Mouse (Mus musculus) cerebellum, postnatal 10 days (tissue): ENCODE results near the gene Unc5c.

Experiments used
- DNase-seq, 2 experiments: peaks; one replicate each; pipeline ENCODE4 v3.0.0; 2021; ENCODE audit warnings: mixed read lengths in 2 of 2

The Unc5c gene

GRCm38 (mm10) chr3:141511253-141512038, 46.4 kb downstream of the Unc5c start:
- DNase-seq = no peak

- DNase-seq = no peak
Observed at GRCm38 (mm10) chr3:141528751-141529150, 63.7 kb downstream of the Unc5c start.

- no peak for DNase-seq
Observed at GRCm38 (mm10) chr3:141529599-141529998, 64.6 kb downstream of the Unc5c start.

GRCm38 (mm10) chr3:141533861-141534260, 68.8 kb downstream of the Unc5c start:
- DNase-seq = no peak

GRCm38 (mm10) chr3:141536857-141537256, 71.8 kb downstream of the Unc5c start:
- DNase-seq = no peak

- DNase-seq = no peak
Observed at GRCm38 (mm10) chr3:141538120-141538519, 73.1 kb downstream of the Unc5c start.

- DNase-seq = peak in 1 of 2 experiments; percentile 12
Observed at GRCm38 (mm10) chr3:141540749-141541148, 75.7 kb downstream of the Unc5c start.

GRCm38 (mm10) chr3:141547341-141547814, 82.4 kb downstream of the Unc5c start:
- no peak for DNase-seq

- DNase-seq = peak; percentile 28 to 61
Observed at GRCm38 (mm10) chr3:141549661-141550060, 84.6 kb downstream of the Unc5c start.

GRCm38 (mm10) chr3:141552960-141553359, 87.9 kb downstream of the Unc5c start:
- no peak for DNase-seq

GRCm38 (mm10) chr3:141557072-141557471, 92.1 kb downstream of the Unc5c start:
- no peak for DNase-seq

GRCm38 (mm10) chr3:141575076-141575688, 110.2 kb downstream of the Unc5c start:
- no peak for DNase-seq

GRCm38 (mm10) chr3:141577382-141577781, 112.4 kb downstream of the Unc5c start:
- DNase-seq = no peak

- DNase-seq = no peak
Observed at GRCm38 (mm10) chr3:141581190-141581891, 116.3 kb downstream of the Unc5c start.

- no peak for DNase-seq
Observed at GRCm38 (mm10) chr3:141581892-141582214, 116.8 kb downstream of the Unc5c start.

- DNase-seq = no peak
Observed at GRCm38 (mm10) chr3:141583180-141583579, 118.2 kb downstream of the Unc5c start.

- DNase-seq = no peak
Observed at GRCm38 (mm10) chr3:141589392-141590012, 124.5 kb downstream of the Unc5c start.

- DNase-seq = no peak
Observed at GRCm38 (mm10) chr3:141593249-141593648, 128.2 kb downstream of the Unc5c start.

GRCm38 (mm10) chr3:141594120-141594519, 129.1 kb downstream of the Unc5c start:
- no peak for DNase-seq

- DNase-seq = peak; percentile 37 to 53
Observed at GRCm38 (mm10) chr3:141595073-141595472, 130.1 kb downstream of the Unc5c start.

- peak; percentile 59 to 62 for DNase-seq
Observed at GRCm38 (mm10) chr3:141596461-141596860, 131.4 kb downstream of the Unc5c start.

GRCm38 (mm10) chr3:141596881-141597280, 131.9 kb downstream of the Unc5c start:
- DNase-seq = peak; percentile 45 to 71

- peak; percentile 51 to 65 for DNase-seq
Observed at GRCm38 (mm10) chr3:141597974-141598373, 133.0 kb downstream of the Unc5c start.
